Mouse (Mus musculus): ENCODE data around the gene Arcn1. TPM values are rescaled to one million over a fixed set of nuclear protein-coding genes. Genes with fewer than 3 reads are reported as not detected.
"Not testable (repeated sequence)": the region's sequence is repeated elsewhere in the genome, so short reads cannot be mapped to it uniquely, and the experiment has no call there.

The Arcn1 gene
- polyA plus RNA-seq, 1 experiment from 2014 or later: 147 TPM

DNA sequence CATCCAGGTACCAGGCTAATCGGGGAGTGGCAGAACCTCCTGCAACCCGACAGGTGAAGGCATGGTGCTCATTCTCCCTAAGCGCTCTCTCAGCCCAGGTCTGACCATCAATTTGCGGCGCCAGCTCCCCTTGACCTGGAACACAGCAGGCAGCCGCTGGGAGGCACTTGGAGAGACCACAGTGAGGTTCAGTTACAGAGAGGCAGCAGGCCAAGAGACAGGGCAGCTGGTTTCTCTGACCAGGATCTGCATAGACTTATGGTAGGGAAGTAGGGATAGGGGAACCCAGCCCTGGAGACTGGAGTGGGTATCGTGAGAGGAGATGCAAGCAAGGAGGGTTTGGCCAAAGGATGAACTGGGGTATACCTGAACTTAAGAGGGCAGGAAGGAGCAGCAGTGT, 30.7 kb upstream of the Arcn1 start:
- Histone ChIP-seq H3K27me3 (peaks cover 24% of the 10 kb centered on the region), H3K4me3 (peak overlapping the region; percentile 59), H3K9ac (peak overlapping the region; percentile 75), H3K9me3 (no peaks in the 10 kb centered on the region), H3K36me3 (no peaks in the 10 kb centered on the region), H3K4me2 (peak overlapping the region; percentile 94), H3K4me1 (replicated peaks) (peaks cover 22% of the 10 kb centered on the region), H3K27ac (replicated peaks) (no peak overlapping the region)
- WGBS: 36% methylated on average over 7 of the region's 7 CpGs
- ATAC-seq (ENCODE audit: low read depth): no peak

DNA sequence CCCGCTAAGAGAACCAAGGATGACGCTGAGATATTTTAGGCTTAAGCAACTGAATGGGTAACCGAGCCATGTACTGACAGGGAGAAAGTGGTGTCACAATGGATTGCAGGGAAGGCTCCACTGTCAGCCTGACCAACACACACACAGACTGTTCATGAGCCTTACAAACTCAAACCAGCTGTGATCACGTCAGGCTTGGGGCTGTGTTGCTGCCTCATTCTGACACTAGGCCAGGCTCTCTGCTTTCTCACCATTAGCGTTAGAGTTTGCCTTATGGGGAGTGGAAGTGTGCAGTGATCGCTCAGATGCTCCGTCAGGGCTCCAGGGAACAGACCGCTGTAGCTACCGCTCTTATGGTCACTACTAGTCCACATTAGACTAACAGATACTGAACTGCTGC, 25.2 kb upstream of the Arcn1 start:
- 79% methylated on average over 9 of the region's 9 CpGs for WGBS
- no peak overlapping the region for H3K4me3 ChIP-seq

DNA sequence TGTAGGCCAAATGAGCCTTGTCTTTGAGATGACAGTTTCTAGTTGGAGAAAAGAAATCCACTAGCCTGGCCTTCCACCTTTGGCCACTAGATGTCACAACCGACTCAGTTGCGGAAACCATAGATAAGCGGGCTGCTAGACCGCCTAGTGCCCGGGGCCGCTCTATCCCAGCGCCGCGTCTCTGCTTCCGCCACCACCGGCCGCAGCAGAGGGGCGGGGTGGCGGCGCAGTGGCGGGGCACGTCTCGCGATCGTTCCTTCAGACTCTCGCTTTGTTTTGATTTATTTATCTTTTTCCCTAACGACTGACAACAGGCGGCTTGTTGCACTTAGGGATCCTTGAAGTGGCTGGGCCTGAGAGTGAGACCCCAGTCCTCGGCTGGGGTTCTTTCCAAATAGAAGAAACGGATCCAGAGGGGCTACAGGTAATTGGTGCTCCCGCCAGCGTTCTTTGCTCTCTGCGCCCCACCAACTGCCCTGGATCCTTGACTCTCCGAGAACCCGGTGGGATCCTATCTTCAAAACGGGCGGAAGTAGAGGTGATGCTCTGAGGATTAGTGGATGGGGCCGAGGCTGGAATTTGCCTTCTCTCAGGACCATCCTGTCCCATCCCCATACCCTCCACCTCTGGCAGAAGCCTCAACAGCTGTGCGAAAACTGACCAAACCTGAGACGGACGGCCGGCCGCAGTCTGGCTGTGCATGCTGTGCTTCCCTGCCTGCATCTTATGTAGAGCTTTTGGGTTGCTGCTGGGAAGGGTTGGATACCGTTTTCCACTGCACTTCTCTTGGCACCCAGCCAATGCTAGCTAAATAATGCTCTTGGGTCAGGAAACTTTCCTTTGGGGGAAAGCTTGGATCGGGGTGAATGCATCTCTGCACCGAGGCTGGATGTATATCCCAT, 5.4 kb upstream of the Arcn1 start:
- H3K4me3 ChIP-seq: peak overlapping the region; percentile 79

More for the DNA sequence above, 25.2 kb upstream of the Arcn1 start:
- Histone ChIP-seq H3K27ac (replicated peaks) (no peak overlapping the region), H3K27me3 (peaks cover 2% of the 10 kb centered on the region; the same call in 1 of the 2 replicates), H3K9ac (no peak overlapping the region), H3K9me3 (no peaks in the 10 kb centered on the region), H3K36me3 (peaks cover 53% of the 10 kb centered on the region), H3K4me1 (replicated peaks) (no peaks in the 10 kb centered on the region), H3K4me2 (no peak overlapping the region)
- ATAC-seq (ENCODE audit: low read depth): no peak

DNA sequence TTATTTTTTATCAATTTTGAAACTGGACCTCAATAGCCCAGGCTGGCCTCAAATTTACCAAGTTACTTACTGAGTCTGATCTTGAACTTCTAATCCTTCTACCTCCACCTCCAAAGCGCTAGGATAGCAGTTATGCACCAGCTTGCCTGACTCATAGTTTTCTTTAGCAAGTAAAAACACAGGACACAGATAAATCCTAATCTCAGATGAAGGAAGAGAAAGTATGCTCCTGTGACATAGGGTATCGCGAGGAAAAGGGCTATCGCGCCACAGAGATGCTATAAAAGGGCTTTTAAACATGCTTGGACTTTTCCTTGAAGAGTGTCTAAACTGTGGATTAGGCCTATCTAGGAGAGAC, 4.7 kb upstream of the Arcn1 start:
- peak overlapping the region; percentile 39; the same call in 1 of the 2 replicates for H3K27ac ChIP-seq (replicated peaks)
- WGBS: 24% methylated on average over 5 of the region's 5 CpGs

More for the DNA sequence above, 5.4 kb upstream of the Arcn1 start:
- Histone ChIP-seq H3K27ac (replicated peaks) (peak overlapping the region; percentile 90), H3K9me3 (no peaks in the 10 kb centered on the region), H3K36me3 (peaks cover 19% of the 10 kb centered on the region), H3K4me2 (peak overlapping the region; percentile 90), H3K27me3 (no peaks in the 10 kb centered on the region), H3K4me1 (replicated peaks) (peaks cover 23% of the 10 kb centered on the region), H3K9ac (peak overlapping the region; percentile 87)
- WGBS: under 1% methylated on average over 41 of the region's 41 CpGs
- peak; percentile 99 for ATAC-seq (ENCODE audit: low read depth)

DNA sequence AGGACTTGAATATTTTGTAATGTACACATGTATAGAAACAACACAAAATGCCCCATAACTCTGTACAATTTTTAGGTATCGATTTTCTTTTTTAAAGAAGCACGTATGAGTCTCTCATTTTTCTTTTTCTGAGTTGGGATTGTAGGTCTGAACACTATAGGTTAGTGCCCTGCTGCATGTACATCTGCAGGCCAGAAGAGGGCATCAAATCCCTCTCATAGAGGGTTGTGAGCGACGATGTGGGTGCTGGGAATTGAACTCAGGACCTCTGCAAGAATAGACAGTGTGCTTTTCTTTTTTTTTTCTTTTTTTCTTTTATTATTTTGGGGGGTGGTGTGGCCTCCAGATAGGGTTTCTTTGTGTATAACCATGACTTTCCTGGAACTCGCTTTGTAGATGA, 3.7 kb upstream of the Arcn1 start:
- H3K4me2 ChIP-seq: no peak overlapping the region
- no peak for ATAC-seq (ENCODE audit: low read depth)
- H3K36me3 ChIP-seq: peaks cover 16% of the 10 kb centered on the region
- no peak overlapping the region for H3K4me3 ChIP-seq
- H3K27ac ChIP-seq (replicated peaks): no peak overlapping the region
- H3K9ac ChIP-seq: no peak overlapping the region
- no peaks in the 10 kb centered on the region for H3K9me3 ChIP-seq
- H3K27me3 ChIP-seq: no peaks in the 10 kb centered on the region
- H3K4me1 ChIP-seq (replicated peaks): peaks cover 29% of the 10 kb centered on the region
- 92% methylated on average over 5 of the region's 5 CpGs for WGBS

More for the DNA sequence above, 4.7 kb upstream of the Arcn1 start:
- Histone ChIP-seq H3K9me3 (no peaks in the 10 kb centered on the region), H3K9ac (peak overlapping the region; percentile 36; the same call in 1 of the 2 replicates), H3K4me1 (replicated peaks) (peaks cover 23% of the 10 kb centered on the region), H3K27me3 (no peaks in the 10 kb centered on the region), H3K36me3 (peaks cover 19% of the 10 kb centered on the region), H3K4me3 (no peak overlapping the region), H3K4me2 (no peak overlapping the region)
- no peak for ATAC-seq (ENCODE audit: low read depth)

DNA sequence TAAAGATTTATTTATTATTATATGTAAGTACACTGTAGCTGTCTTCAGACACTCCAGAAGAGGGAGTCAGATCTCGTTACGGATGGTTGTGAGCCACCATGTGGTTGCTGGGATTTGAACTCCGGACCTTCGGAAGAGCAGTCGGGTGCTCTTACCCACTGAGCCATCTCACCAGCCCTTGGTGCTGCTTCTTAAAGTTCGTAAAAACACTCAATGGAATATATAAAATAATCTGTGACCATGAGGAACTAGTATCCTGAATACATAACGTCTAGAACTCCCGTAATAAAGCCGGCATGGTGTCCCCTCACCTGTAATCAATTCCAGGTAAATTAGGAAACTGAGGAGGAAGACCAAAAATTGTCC, 367 bp upstream of the Arcn1 start:
- not testable (repeated sequence) for H3K36me3 ChIP-seq; ATAC-seq (ENCODE audit: low read depth)
- H3K27ac ChIP-seq (replicated peaks): peak overlapping the region; percentile 59; the same call in 1 of the 2 replicates

DNA sequence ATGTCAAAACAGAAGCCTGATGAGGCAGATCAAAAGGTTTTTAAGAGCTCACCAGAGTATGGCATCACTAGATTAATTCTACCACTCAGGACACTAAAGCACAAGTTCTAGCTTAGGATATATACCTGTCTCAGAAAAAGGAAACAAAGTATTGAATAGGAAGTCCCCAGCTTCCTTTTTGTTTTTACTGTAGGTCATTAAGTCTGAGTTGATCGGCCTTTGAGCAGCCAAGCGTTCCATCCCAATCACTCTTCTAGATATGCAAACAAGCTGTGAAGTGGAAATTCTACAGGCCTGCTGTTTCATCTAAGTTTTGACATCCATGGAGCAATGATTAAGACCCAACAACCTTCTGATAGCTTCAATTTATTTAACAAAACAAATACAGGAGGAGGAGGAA, 6.8 kb downstream of the Arcn1 start:
- H3K36me3 ChIP-seq: peaks cover 23% of the 10 kb centered on the region
- H3K4me2 ChIP-seq: no peak overlapping the region
- H3K9me3 ChIP-seq: no peaks in the 10 kb centered on the region
- no peak overlapping the region for H3K4me3 ChIP-seq
- no peak for ATAC-seq (ENCODE audit: low read depth)
- WGBS: 82% methylated on average over 2 of the region's 2 CpGs
- H3K27me3 ChIP-seq: no peaks in the 10 kb centered on the region
- no peak overlapping the region for H3K9ac ChIP-seq
- H3K4me1 ChIP-seq (replicated peaks): peaks cover 19% of the 10 kb centered on the region
- H3K27ac ChIP-seq (replicated peaks): no peak overlapping the region

More for the DNA sequence above, 367 bp upstream of the Arcn1 start:
- Histone ChIP-seq H3K4me1 (replicated peaks) (peaks cover 30% of the 10 kb centered on the region), H3K4me2 (peak overlapping the region; percentile 81), H3K4me3 (peak overlapping the region; percentile 99)
- not testable (repeated sequence) for H3K27me3 ChIP-seq, H3K9ac ChIP-seq, H3K9me3 ChIP-seq
- WGBS: 39% methylated on average over 9 of the region's 9 CpGs

DNA sequence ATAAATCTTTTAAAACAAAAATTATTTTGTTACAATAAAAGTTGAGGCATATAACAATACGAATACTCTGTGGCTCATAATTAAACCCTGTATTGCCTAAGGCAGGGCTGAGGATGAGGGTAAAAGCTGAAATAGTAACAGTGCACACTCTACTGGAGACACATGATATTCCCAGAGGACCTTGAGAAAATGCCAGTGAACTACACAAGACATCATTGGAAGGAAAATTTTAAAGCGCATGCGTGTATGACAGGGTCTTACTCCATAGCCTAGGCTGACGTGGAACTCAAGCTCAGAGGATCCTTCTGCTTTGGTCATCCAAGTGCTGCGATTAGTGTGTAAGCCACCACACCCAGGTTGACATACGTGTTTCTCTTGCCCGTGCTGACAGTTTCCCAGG, 19.2 kb downstream of the Arcn1 start:
- peaks cover 93% of the 10 kb centered on the region for H3K36me3 ChIP-seq
- no peak overlapping the region for H3K27ac ChIP-seq (replicated peaks)
- 92% methylated on average over 7 of the region's 7 CpGs for WGBS
- no peak overlapping the region for H3K4me2 ChIP-seq
- H3K4me1 ChIP-seq (replicated peaks): no peaks in the 10 kb centered on the region
- no peaks in the 10 kb centered on the region for H3K9me3 ChIP-seq
- no peak for ATAC-seq (ENCODE audit: low read depth)
- H3K4me3 ChIP-seq: no peak overlapping the region
- H3K27me3 ChIP-seq: no peaks in the 10 kb centered on the region
- H3K9ac ChIP-seq: no peak overlapping the region

DNA sequence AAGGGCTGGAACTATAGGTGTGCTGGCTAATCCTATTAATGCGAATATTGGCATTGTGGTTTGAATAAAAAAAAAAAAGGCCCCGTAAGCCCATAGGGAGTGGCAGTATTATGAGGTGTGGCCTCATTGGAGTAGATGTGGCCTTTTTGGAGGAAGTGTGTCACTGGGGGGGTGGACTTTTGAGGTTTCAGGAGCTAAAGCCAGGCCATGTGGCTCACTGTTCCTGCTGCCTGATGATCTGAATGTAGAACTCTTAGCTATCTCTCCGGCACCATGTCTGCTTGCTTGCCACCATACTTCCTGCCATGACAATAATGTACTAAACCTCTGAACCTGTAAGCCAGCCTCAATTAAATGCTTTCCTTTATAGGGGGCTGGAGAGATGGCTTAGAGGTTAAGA, 20.3 kb downstream of the Arcn1 start:
- H3K4me2 ChIP-seq: no peak overlapping the region
- H3K27me3 ChIP-seq: no peaks in the 10 kb centered on the region
- peaks cover 93% of the 10 kb centered on the region for H3K36me3 ChIP-seq
- no peak overlapping the region for H3K4me3 ChIP-seq
- H3K4me1 ChIP-seq (replicated peaks): no peaks in the 10 kb centered on the region
- H3K9ac ChIP-seq: no peak overlapping the region
- no peaks in the 10 kb centered on the region for H3K9me3 ChIP-seq
- H3K27ac ChIP-seq (replicated peaks): no peak overlapping the region
- ATAC-seq (ENCODE audit: low read depth): no peak
- 97% methylated on average over 3 of the region's 3 CpGs for WGBS

DNA sequence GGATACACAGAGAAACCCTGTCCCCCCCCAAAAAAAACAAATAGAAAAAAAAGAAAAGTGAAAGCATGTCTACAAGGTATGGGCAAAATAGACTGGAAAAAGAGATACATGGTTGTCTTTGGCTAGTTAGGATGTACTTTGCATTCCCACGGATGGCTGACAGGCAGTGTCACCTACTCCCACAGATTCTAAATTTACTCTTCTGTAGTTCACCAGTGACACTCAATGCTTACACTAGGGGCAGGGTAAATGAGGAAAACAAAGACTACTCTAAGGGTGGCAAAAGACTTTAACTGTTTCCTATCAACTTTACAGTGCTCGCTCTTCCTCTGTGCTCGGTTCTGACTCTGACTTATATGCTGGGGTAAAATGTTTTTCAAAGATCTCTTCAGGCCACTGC, 21.0 kb downstream of the Arcn1 start:
- WGBS: 92% methylated on average over 3 of the region's 3 CpGs
- H3K36me3 ChIP-seq: peaks cover 89% of the 10 kb centered on the region
- H3K27me3 ChIP-seq: no peaks in the 10 kb centered on the region
- ATAC-seq (ENCODE audit: low read depth): no peak
- no peak overlapping the region for H3K4me2 ChIP-seq
- no peak overlapping the region for H3K4me3 ChIP-seq
- H3K27ac ChIP-seq (replicated peaks): no peak overlapping the region
- no peaks in the 10 kb centered on the region for H3K9me3 ChIP-seq
- H3K9ac ChIP-seq: no peak overlapping the region
- H3K4me1 ChIP-seq (replicated peaks): no peaks in the 10 kb centered on the region

DNA sequence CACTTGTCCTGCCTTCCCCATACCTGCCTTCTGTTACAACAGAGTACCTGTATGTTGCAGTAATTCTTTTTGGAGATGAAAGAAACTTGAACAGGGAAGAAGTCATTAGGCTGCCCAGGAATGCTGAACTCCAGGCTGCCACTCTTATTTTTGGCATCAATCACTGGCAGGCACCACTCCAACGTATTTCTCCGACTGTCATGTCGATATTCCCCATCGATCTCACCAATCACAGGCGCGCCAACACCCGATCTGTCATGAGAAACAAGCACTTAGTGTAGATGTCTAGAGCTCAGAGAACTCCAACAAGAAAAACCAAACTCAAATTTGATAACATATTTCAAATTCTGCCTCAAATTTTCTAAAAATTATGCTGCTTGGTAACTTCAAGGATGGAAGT, 22.3 kb downstream of the Arcn1 start:
- H3K9me3 ChIP-seq: no peaks in the 10 kb centered on the region
- H3K27me3 ChIP-seq: no peaks in the 10 kb centered on the region
- H3K9ac ChIP-seq: no peak overlapping the region
- WGBS: 91% methylated on average over 7 of the region's 7 CpGs
- no peak overlapping the region for H3K4me2 ChIP-seq
- H3K27ac ChIP-seq (replicated peaks): no peak overlapping the region
- H3K4me1 ChIP-seq (replicated peaks): no peaks in the 10 kb centered on the region
- H3K36me3 ChIP-seq: peaks cover 83% of the 10 kb centered on the region
- no peak overlapping the region for H3K4me3 ChIP-seq
- ATAC-seq (ENCODE audit: low read depth): no peak

DNA sequence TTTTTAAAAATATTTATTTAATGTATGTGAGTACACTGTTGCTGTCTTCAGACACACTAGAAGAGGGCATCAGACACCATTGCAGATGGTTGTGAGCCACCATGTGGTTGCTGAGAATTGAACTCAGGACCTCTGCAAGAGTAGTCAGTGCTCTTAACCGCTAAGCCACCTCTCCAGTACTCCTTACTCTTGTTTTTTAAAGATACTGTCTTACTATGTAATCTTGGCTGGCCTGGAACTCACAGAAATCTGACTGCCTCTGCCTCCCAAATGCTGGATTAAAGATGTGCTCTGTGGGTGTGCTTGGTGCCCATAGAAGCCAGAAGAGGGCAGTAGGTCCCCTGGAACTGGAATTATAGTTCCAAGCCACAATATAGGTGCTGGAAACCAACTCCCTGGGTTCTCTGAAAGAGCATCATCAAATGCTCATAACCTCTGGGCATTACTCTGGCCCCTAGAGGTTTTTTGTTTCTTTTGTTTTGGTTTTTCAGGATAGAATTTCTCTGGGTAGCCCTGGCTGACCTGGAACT, 26.9 kb downstream of the Arcn1 start:
- H3K36me3 ChIP-seq: peaks cover 43% of the 10 kb centered on the region
- H3K27me3 ChIP-seq: 0 out of 2 replicates have a peak, but pooled peaks cover under 1% of the 10 kb centered on the region
- no peak overlapping the region for H3K4me3 ChIP-seq
- H3K27ac ChIP-seq (replicated peaks): no peak overlapping the region
- 86% methylated on average over 1 of the region's 1 CpGs for WGBS
- no peak for ATAC-seq (ENCODE audit: low read depth)
- H3K4me1 ChIP-seq (replicated peaks): 0 out of 2 replicates have a peak, but pooled peaks cover 4% of the 10 kb centered on the region
- no peak overlapping the region for H3K4me2 ChIP-seq
- no peak overlapping the region for H3K9ac ChIP-seq
- no peaks in the 10 kb centered on the region for H3K9me3 ChIP-seq

All from neural tube, embryonic 13.5 days (tissue).